Mouse (Mus musculus): ENCODE measurements around the gene Zfp599.

- no peak for TF ChIP-seq POLR2A (IDR thresholded peaks at IDR 0.05; ENCODE audit: extremely low read depth, insufficient read depth, low read length)
- no peak for TF ChIP-seq CTCF (IDR thresholded peaks at IDR 0.05; ENCODE audit: extremely low read depth, insufficient read depth, low read length)
These were observed 41.7 kb downstream of the Zfp599 start for GRCm38 (mm10) chr9:22217858-22218493.
